Mouse (Mus musculus) natural killer cell, adult 2 months (primary cell): ENCODE results near the gene Ramp2.

Experiments
- DNase-seq, 2 experiments: peaks; one replicate each; pipeline ENCODE4 v3.0.0; 2022; ENCODE audit warnings: low spot score in 2 of 2

Ramp2 gene

GRCm38 (mm10) chr11:101265906-101266305 is 20.1 kb downstream of the Ramp2 start:
- DNase-seq: no peak

GRCm38 (mm10) chr11:101269577-101270116 is 23.8 kb downstream of the Ramp2 start:
- DNase-seq: no peak

GRCm38 (mm10) chr11:101272446-101272845 is 26.6 kb downstream of the Ramp2 start:
- no peak for DNase-seq

GRCm38 (mm10) chr11:101275309-101275708 is 29.5 kb downstream of the Ramp2 start:
- no peak for DNase-seq

GRCm38 (mm10) chr11:101276319-101277070 is 30.7 kb downstream of the Ramp2 start:
- no peak for DNase-seq

GRCm38 (mm10) chr11:101277381-101278222 is 31.8 kb downstream of the Ramp2 start:
- DNase-seq: no peak

GRCm38 (mm10) chr11:101278223-101279192 is 32.7 kb downstream of the Ramp2 start, which contains the start of the genes Cntd1 and Coa3:
Gene Cntd1, plus strand, starts transcription at chr11:101279012.
Gene Coa3, minus strand, starts transcription at chr11:101279114.
- peak; percentile 53 to 69 for DNase-seq

- no peak for DNase-seq
These were observed 33.4 kb downstream of the Ramp2 start for GRCm38 (mm10) chr11:101279193-101279569.

GRCm38 (mm10) chr11:101280837-101281236 is 35.0 kb downstream of the Ramp2 start:
- DNase-seq: no peak

GRCm38 (mm10) chr11:101282896-101283295 is 37.1 kb downstream of the Ramp2 start:
- DNase-seq: no peak

GRCm38 (mm10) chr11:101283805-101284204 is 38.0 kb downstream of the Ramp2 start:
- no peak for DNase-seq

GRCm38 (mm10) chr11:101287306-101287705 is 41.5 kb downstream of the Ramp2 start:
- no peak for DNase-seq

- no peak for DNase-seq
These were observed 45.4 kb downstream of the Ramp2 start for GRCm38 (mm10) chr11:101291231-101291630.

GRCm38 (mm10) chr11:101295191-101295590 is 49.4 kb downstream of the Ramp2 start:
- no peak for DNase-seq

GRCm38 (mm10) chr11:101300881-101301280 is 55.1 kb downstream of the Ramp2 start:
- DNase-seq: no peak

GRCm38 (mm10) chr11:101301299-101302003 is 55.6 kb downstream of the Ramp2 start:
- DNase-seq: no peak

- peak; percentile 92 to 95 for DNase-seq
These were observed 56.4 kb downstream of the Ramp2 start, which contains the start of gene Becn1 for GRCm38 (mm10) chr11:101302004-101302798. Gene Becn1, minus strand, starts transcription at chr11:101302286.

- no peak for DNase-seq
These were observed 61.9 kb downstream of the Ramp2 start for GRCm38 (mm10) chr11:101307744-101308143.
